Mouse (Mus musculus): ENCODE data around the gene Clic6. TPM values are rescaled to one million over a fixed set of nuclear protein-coding genes. Genes with fewer than 3 reads are reported as not detected.
"Not testable (repeated sequence)": the region's sequence is repeated elsewhere in the genome, so short reads cannot be mapped to it uniquely, and the experiment has no call there.

Gene Clic6
- polyA plus RNA-seq, 1 experiment from 2014 or later, result 3.6 TPM

DNA sequence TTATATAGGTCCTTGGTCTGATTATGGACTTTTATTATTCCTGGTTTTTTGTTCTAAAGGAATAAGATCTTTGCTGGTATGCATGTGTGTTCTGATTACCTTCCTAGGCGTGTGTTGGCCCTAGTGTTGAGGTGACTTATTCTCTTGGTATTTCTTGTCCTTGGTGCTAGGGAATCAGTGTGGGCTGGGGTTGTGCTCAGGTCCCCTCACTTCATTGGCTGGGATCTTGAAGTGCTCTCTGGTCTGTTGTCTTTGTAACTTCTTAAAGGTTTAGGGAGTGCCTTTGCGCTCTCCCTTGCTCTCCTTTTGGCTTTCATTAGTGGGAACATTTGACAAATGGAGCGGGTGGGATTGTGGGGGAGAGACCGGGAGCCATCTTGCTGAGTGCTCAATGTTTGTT is 22.0 kb downstream of the Clic6 start:
- 87% methylated on average over 4 of the region's 4 CpGs for WGBS
- Histone ChIP-seq H3K9ac (no peak overlapping the region), H3K9me3 (replicated peaks) (no peaks in the 10 kb centered on the region), H3K27ac (no peak overlapping the region), H3K36me3 (ENCODE audit: poor library complexity, severe bottlenecking) (no peaks in the 10 kb centered on the region), H3K4me3 (no peak overlapping the region), H3K4me2 (no peak overlapping the region), H3K27me3 (no peaks in the 10 kb centered on the region), H3K4me1 (peaks cover 19% of the 10 kb centered on the region)
- no peak for ATAC-seq

GRCm38 (mm10) chr16:92510835-92511772 is 25.6 kb downstream of the Clic6 start:
- Histone ChIP-seq H3K4me2 (no peak overlapping the region), H3K4me3 (no peak overlapping the region), H3K4me1 (peaks cover 19% of the 10 kb centered on the region), H3K27me3 (no peaks in the 10 kb centered on the region), H3K9ac (no peak overlapping the region), H3K36me3 (ENCODE audit: poor library complexity, severe bottlenecking) (no peaks in the 10 kb centered on the region), H3K9me3 (replicated peaks) (no peaks in the 10 kb centered on the region), H3K27ac (peak overlapping the region; percentile 65)
- WGBS, result 20% methylated on average over 13 of the region's 13 CpGs
- peak; percentile 79 for ATAC-seq

DNA sequence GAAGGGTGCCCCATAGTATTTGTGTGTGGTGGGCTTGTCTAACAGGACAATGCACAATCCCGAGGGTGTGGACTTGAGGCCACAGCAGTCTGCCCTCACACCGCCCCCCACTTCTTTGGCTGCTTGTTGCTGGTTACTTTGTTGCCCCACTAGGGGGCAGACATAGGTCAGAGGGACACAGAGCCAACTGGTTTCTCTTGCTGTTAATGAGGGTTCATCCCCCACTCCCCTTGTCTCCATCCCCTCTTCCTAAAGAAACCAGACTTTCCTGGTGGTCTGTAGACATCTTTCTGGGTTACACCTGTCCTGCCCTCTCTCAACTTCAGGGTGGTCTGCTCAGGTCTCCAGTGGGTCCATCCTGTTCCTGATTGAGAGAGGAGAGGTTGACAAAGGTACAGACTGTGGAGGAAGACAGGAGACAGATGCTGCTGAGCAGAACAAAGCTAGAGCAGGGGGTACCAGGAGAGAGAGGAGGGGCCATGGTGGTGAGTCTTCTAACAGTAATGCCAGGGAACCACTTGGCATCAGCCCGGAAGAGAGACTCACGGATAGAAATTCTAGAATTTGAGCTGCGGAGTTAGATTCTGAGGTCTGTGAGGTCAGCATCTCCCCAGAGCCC is 26.3 kb downstream of the Clic6 start:
- Histone ChIP-seq H3K27ac (peak overlapping the region; percentile 36), H3K9ac (no peak overlapping the region), H3K4me2 (no peak overlapping the region), H3K9me3 (replicated peaks) (no peaks in the 10 kb centered on the region), H3K36me3 (ENCODE audit: poor library complexity, severe bottlenecking) (no peaks in the 10 kb centered on the region), H3K4me3 (no peak overlapping the region), H3K4me1 (peaks cover 19% of the 10 kb centered on the region), H3K27me3 (no peaks in the 10 kb centered on the region)
- WGBS, result 47% methylated on average over 5 of the region's 5 CpGs
- ATAC-seq, result peak; percentile 54

DNA sequence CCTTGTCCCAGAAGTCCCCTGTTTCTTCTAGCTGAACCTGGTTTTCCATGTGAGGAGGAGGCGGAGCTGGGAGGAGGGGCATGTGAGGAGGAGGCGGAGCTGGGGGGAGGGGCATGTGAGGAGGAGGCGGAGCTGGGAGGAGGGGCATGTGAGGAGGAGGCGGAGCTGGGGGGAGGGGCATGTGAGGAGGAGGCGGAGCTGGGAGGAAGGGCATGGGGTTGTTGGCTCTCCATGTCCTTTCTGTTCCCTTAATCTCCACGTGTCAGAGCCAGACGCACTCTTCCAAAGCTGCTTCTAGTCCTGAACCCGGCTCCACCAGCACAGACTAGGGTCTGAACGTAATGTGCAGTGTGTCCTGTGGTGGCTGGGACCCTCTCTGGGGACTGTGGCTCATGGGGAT is 29.4 kb downstream of the Clic6 start:
- H3K4me3 ChIP-seq; H3K9me3 ChIP-seq (replicated peaks); ATAC-seq; H3K27ac ChIP-seq; H3K9ac ChIP-seq; H3K4me2 ChIP-seq; H3K27me3 ChIP-seq; H3K36me3 ChIP-seq (ENCODE audit: poor library complexity, severe bottlenecking): not testable (repeated sequence)
- peaks cover 19% of the 10 kb centered on the region for H3K4me1 ChIP-seq
- 85% methylated on average over 9 of the region's 9 CpGs for WGBS

DNA sequence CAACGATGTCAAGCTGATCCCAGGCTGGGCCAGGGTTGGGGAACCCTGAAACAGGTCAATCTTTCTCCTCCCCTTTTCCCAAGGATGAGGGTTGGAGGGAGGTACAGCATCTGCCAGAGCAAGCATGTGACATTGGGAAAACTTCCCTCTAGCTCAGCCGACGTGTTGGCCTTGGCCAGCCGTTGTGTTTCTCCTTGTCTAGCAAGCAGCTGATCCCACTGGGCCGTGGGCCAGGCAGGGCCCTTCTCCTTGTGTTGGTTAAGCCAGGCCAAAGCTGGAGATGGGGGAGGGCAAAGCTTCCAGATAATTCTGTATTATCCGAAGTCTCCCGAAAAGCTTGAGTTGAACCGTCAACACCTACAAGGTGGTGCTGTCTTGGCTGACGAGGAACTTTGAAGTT is 30.6 kb downstream of the Clic6 start:
- 0 out of 2 replicates have a peak, but pooled peaks cover 4% of the 10 kb centered on the region for H3K27me3 ChIP-seq
- H3K27ac ChIP-seq, result no peak overlapping the region

GRCm38 (mm10) chr16:92518718-92519117 is 33.2 kb downstream of the Clic6 start:
- no peaks in the 10 kb centered on the region for H3K36me3 ChIP-seq (ENCODE audit: poor library complexity, severe bottlenecking)
- 0 out of 2 replicates have a peak, but pooled peaks cover 6% of the 10 kb centered on the region for H3K27me3 ChIP-seq
- no peak overlapping the region for H3K9ac ChIP-seq
- no peaks in the 10 kb centered on the region for H3K9me3 ChIP-seq (replicated peaks)
- 56% methylated on average over 4 of the region's 4 CpGs for WGBS
- H3K4me1 ChIP-seq, result no peaks in the 10 kb centered on the region
- no peak overlapping the region for H3K4me3 ChIP-seq
- H3K4me2 ChIP-seq, result no peak overlapping the region
- ATAC-seq, result no peak
- H3K27ac ChIP-seq, result no peak overlapping the region

More for the DNA sequence above, 30.6 kb downstream of the Clic6 start:
- Histone ChIP-seq H3K4me1 (peaks cover 12% of the 10 kb centered on the region), H3K36me3 (ENCODE audit: poor library complexity, severe bottlenecking) (no peaks in the 10 kb centered on the region), H3K4me3 (no peak overlapping the region), H3K9ac (no peak overlapping the region), H3K9me3 (replicated peaks) (no peaks in the 10 kb centered on the region), H3K4me2 (no peak overlapping the region)
- ATAC-seq, result no peak
- whole genome bisulfite sequencing, result 88% methylated on average over 9 of the region's 9 CpGs

- H3K9ac ChIP-seq, result no peak overlapping the region
- H3K4me2 ChIP-seq, result no peak overlapping the region
- no peak overlapping the region for H3K4me3 ChIP-seq
- H3K27ac ChIP-seq, result no peak overlapping the region
- H3K4me1 ChIP-seq, result 0 out of 2 replicates have a peak, but pooled peaks cover under 1% of the 10 kb centered on the region
- H3K36me3 ChIP-seq (ENCODE audit: poor library complexity, severe bottlenecking), result no peaks in the 10 kb centered on the region
- WGBS, result 54% methylated on average over 13 of the region's 13 CpGs
- ATAC-seq, result no peak
- no peaks in the 10 kb centered on the region for H3K9me3 ChIP-seq (replicated peaks)
- 0 out of 2 replicates have a peak, but pooled peaks cover 6% of the 10 kb centered on the region for H3K27me3 ChIP-seq
Measured at GRCm38 (mm10) chr16:92519820-92520492, 34.4 kb downstream of the Clic6 start.

DNA sequence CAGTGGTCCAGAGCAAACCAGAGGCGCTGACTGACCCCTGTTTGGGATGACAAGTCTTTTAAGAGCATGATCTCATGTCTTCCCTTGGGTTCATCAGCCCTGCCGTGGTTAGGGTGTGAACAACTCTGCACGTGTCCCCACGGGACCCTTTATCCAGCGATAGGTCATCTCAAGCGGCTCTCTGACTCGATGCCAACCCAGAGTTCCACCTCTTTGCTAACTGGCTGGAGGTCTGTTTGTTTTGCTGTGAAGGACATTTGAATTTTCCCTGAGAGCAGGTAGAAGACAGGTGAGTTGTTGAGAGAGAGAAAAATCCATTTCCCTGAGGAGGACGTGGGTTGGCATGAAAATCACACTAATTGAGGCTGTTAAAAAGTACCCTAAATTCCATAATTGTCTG is 37.8 kb downstream of the Clic6 start:
- Histone ChIP-seq H3K36me3 (ENCODE audit: poor library complexity, severe bottlenecking) (no peaks in the 10 kb centered on the region), H3K9ac (no peak overlapping the region), H3K9me3 (replicated peaks) (no peaks in the 10 kb centered on the region), H3K4me2 (no peak overlapping the region), H3K4me1 (peaks cover 16% of the 10 kb centered on the region), H3K27ac (no peak overlapping the region), H3K4me3 (no peak overlapping the region), H3K27me3 (0 out of 2 replicates have a peak, but pooled peaks cover 6% of the 10 kb centered on the region)
- no peak for ATAC-seq
- 85% methylated on average over 8 of the region's 8 CpGs for whole genome bisulfite sequencing

DNA sequence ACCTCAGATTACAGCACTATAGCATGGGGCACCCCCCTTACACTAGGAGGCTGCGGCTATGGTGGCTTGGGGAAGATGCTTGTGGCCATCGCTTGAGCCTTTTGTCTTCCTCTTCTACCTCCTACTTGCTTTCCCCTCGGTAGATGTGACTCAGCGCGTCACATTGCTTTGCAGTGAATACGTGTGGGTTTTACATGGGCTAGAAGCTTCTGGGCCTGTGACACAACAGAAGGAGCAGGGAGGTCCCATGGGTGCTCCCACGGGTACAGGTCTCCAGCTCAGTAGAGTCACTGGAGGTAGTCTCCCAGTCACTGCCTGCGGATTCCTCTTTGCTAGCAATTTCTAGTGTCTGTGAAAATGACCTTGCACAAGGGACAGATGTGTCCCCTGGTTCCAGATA is 39.1 kb downstream of the Clic6 start:
- H3K27me3 ChIP-seq, result 0 out of 2 replicates have a peak, but pooled peaks cover 6% of the 10 kb centered on the region
- H3K4me1 ChIP-seq, result peaks cover 16% of the 10 kb centered on the region
- ATAC-seq, result no peak
- no peak overlapping the region for H3K9ac ChIP-seq
- WGBS, result 75% methylated on average over 8 of the region's 8 CpGs
- no peak overlapping the region for H3K27ac ChIP-seq
- H3K4me2 ChIP-seq, result no peak overlapping the region
- no peaks in the 10 kb centered on the region for H3K36me3 ChIP-seq (ENCODE audit: poor library complexity, severe bottlenecking)
- H3K4me3 ChIP-seq, result no peak overlapping the region
- H3K9me3 ChIP-seq (replicated peaks), result no peaks in the 10 kb centered on the region

DNA sequence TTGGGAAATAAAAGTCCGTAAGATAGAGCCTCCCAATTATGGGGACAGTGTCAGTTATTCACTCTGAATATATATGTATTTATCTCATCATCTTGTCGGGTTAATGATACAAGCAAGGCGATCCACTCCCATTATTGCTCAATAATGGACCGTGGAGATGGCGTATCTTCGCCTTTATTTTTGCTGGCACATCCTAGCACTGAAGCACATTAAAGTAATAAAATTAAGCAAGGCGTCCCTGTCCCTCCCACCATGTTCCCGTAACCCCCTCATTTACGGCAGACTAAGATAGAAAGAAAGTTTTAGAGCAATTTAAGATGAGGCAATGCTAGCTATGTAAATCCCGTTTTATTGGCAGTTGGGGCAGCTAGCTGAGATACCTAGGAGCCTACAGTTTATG is 40.4 kb downstream of the Clic6 start:
- Histone ChIP-seq H3K27me3 (0 out of 2 replicates have a peak, but pooled peaks cover 4% of the 10 kb centered on the region), H3K9me3 (replicated peaks) (peaks cover 4% of the 10 kb centered on the region; the same call in 1 of the 2 replicates), H3K4me3 (no peak overlapping the region), H3K4me2 (no peak overlapping the region), H3K4me1 (peaks cover 16% of the 10 kb centered on the region), H3K36me3 (ENCODE audit: poor library complexity, severe bottlenecking) (no peaks in the 10 kb centered on the region), H3K27ac (no peak overlapping the region), H3K9ac (no peak overlapping the region)
- ATAC-seq, result no peak
- WGBS, result 41% methylated on average over 10 of the region's 10 CpGs

DNA sequence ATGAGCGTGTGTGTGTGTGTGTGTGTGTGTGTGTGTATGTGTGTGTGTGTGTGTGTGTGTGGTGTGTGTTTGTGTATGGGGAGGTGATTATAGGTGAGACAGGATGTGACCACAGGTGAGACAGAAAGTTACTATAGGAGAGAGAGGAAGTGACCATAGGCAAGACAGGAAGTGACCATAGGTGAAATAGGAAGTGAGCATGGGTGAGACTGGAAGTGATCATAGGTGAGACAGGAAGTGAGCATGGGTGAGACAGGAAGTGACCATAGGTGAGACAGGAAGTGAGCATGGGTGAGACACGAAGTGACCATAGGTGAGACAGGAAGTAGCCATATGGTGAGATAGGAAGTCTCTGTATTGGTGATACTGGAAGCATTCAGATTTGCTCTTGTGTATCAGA is 49.7 kb downstream of the Clic6 start:
- Histone ChIP-seq H3K27me3 (no peaks in the 10 kb centered on the region), H3K4me1 (no peaks in the 10 kb centered on the region), H3K27ac (no peak overlapping the region), H3K36me3 (ENCODE audit: poor library complexity, severe bottlenecking) (no peaks in the 10 kb centered on the region), H3K9ac (no peak overlapping the region), H3K4me3 (no peak overlapping the region), H3K4me2 (no peak overlapping the region), H3K9me3 (replicated peaks) (peaks cover 6% of the 10 kb centered on the region; the same call in 1 of the 2 replicates)
- WGBS, result 81% methylated on average over 2 of the region's 2 CpGs
- ATAC-seq, result no peak

DNA sequence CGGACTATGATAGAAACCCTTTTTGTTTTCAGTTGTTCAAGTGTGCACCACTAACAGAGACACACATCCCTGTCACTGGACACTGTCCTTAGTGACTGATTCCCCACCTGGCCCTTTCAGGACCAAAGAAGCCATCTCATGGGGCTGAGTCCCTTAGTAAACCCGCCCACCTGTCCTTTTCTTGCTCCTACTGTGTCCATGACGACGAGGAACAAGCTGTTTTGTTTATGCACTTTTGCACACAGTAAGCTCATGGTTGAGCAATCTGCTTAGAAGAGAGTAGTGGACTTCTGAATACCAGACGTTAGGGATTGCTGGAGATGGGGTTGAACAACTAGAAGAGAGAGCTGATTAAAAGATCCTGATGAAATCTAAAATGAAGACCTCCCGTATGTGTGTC is 52.8 kb downstream of the Clic6 start:
- 76% methylated on average over 6 of the region's 6 CpGs for WGBS
- H3K27me3 ChIP-seq, result no peaks in the 10 kb centered on the region

More for the DNA sequence above, 52.8 kb downstream of the Clic6 start:
- no peaks in the 10 kb centered on the region for H3K36me3 ChIP-seq (ENCODE audit: poor library complexity, severe bottlenecking)
- no peak overlapping the region for H3K4me2 ChIP-seq
- H3K9me3 ChIP-seq (replicated peaks), result no peaks in the 10 kb centered on the region
- H3K9ac ChIP-seq, result no peak overlapping the region
- no peak overlapping the region for H3K4me3 ChIP-seq
- no peaks in the 10 kb centered on the region for H3K4me1 ChIP-seq
- no peak overlapping the region for H3K27ac ChIP-seq
- no peak for ATAC-seq
